Mouse (Mus musculus) urinary bladder, postnatal 4 days (tissue): ENCODE results near the gene Dek.
A peak's percentile ranks its signal among the peaks of the same experiment; 100 is the strongest.

Experiments used
- DNase-seq, 2 experiments: peaks; one replicate each; pipeline ENCODE4 v3.0.0; 2021 to 2022; ENCODE audit warnings: low spot score in 2 of 2

Dek gene

DNA sequence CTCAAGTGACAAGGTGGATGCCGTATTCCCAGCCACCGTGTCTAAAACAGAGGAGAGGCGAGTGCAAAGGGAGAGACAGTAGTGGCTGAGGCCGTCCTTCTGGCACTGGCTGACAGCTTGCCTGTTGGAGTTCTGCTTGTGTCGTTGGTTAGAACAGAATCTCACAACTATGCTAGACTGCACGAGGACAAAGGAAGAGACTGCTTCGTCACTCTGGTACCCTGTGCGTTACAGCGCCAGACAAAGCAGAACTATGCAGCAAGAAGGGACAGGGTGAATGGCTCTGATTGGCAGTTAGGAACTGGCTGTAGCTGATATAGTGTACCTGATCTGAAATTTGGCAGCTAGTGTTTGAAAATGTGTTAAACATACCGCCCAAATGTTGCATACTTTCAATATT, 52.0 kb downstream of the Dek start:
- no peak for DNase-seq

DNA sequence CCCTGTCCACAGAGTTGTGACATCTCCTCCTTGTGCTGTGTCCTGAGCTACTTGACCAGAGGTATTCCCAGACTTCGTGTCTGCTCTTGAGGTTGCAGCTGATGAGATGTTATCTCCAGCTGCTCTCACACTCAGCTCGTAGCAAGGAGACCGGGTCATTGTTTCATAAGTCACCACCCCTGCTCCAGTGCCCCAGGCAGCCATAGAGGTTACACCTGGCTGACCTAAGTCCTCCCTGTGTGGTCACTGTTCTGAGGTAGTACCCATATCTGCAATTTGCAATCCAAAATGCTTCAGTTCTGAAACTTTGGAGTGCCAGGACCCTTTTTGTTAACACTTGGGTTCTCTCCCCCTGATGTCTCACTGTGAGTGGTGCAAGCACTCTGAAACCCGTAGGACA, 56.0 kb downstream of the Dek start:
- DNase-seq: no peak

DNA sequence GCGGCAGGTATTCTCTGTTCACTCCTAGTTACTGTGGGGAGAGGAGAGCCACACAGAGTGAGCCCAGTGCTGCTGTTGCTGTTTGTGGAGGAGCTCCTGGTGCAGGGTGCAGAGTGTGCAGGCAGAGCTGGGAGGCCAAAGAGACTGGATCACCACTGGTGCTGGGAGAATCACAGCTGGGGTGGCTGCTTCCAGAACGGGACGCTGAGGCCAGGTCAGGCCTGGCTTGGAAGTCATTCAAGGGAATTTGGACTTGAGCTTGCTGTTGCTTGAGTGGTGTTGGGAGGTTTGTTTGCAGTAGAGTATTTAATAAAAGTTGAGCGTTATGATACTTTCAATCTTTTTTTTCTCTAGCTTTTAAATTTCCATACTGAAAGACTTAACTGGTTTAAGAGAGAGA, 58.0 kb downstream of the Dek start:
- DNase-seq: no peak

DNA sequence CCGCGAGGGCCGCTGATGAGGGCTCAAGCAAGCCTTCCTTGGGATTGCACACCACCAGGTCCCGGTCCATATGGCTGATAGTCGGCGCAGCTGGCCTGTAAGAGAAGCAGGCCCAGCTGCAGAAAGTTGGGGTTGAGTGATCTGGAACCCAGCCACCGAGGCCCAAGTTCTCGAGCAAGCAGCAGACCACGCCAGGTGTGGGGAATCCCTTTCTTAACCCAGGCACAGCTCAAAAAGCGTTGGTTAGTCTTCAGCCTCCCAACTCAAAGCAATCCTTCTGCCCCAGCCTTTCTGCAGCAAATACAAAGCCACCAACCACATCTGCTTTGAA, 61.4 kb downstream of the Dek start, which contains the start of gene Tpmt:
TSS of gene Tpmt (minus strand) at position 121 of the 331 bp plus-strand sequence.
- DNase-seq: no peak

DNA sequence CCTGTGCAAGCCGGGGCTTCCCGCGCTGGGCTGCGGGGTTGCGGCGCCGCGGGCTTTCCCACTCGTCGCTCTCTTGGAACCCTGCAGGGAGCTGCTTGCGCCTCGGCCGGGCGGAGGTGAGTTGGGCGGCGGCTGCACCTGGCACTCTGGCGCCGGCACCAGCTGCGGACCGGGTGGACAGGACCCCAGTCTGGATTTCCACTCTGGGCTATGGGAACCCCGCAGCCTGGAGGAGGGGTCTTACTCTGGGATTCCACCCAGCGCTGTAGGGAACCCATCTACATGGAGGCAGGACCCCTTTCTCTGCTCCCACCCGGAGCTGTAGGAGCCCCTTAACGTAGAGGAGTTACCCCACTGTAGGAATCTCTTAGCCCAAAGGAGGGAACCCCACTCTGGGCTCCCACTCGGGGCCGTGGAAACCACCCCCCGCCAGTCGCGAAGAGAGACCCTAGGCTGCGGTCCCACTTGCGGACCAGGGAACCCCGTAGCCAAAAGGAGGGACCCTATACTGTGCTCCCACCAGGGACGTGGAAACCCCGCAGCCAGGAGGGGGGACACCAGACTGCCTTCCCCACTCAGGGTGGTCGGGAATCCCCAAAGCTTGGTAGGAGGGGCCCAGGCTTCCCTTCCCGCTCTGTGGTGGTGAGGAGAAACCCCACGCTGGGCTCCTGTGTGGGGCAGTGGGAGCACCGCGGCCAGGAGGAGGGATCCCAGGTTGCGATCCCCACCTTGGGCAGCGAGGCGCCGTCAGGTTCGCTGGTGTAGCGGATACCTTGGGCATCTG, 62.0 kb downstream of the Dek start:
- DNase-seq: peak in 1 of 2 experiments; percentile 34

DNA sequence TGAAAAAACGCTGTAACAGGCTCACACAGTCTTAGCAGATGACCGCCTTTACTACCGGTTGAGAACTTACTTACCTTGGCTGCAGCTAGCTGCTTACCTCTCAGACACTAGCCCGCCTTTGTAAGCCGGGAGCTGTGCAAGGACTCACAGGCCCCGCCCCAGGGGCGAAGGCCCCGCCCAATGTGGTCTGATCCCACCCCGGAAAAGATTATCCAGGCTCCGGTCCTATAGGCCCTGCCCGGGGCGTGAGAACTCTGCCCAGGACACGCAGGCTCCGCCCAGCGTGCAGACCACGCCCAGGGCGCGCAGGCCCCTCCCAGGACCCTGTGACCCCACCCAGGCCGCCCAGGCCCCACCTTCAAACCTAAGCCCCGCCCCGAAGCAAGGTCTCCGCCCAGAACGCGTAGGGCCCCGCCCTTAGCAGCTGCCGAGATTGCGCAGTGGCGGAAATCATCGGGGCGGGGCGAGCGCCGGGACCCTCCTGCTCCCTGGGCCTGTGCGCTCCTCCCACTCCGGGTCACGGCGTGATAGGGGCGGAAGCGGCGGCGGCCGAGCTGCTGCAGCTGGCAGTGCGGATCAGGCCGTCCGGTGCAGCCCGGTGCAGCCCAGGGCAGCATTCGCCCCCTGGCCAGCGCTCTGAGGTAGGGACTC, 62.8 kb downstream of the Dek start, which contains the start of gene Kdm1b:
TSS of gene Kdm1b (plus strand) at position 470 of the 651 bp plus-strand sequence.
- peak; percentile 99 for DNase-seq

DNA sequence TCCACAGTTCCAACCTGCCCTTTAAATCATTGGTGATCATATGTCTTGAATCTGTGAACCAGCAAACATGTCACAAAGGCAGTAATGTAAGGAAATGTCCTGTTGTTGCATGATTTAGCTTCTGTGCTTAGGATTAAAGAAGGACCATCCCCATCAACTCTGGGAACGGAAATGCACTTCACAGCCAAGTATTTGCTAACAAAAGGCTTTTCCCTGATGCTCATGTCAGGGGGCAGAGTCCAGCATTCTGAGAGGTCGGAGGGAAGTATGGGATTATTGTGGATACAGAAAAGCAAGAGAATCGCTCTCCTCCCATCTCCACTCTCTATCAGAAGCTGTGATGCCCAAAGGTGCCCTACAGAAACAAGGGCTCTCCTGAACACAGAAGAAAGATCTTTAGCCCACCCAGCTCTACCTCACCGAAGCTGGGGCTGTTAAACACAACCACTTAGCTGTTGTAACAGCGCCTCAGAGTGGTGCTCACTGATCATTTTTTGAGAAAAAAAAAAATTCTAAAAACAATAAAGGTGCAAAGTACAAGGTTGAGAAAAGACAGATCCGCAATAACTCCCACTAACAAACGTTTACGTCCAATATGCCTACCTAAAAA, 63.9 kb downstream of the Dek start:
- no peak for DNase-seq

DNA sequence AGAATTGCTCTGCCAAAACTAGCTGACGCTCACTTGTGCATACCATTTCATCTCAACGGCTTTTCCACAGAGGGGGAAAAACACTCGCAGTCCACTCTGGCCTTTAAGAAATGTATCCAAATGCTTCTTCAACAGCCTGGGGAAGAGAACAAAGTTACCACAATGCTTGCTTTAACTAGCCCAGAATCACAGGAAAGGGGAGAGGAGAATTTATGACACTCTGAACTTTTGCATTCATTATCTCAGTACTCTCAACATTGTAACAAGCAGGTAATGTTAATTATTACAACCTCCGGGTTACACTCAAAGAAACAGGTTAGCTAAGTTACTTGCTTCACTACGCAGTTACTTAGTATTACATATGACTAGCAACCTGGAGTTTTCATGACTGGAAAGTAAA, 65.9 kb downstream of the Dek start:
- DNase-seq: no peak

DNA sequence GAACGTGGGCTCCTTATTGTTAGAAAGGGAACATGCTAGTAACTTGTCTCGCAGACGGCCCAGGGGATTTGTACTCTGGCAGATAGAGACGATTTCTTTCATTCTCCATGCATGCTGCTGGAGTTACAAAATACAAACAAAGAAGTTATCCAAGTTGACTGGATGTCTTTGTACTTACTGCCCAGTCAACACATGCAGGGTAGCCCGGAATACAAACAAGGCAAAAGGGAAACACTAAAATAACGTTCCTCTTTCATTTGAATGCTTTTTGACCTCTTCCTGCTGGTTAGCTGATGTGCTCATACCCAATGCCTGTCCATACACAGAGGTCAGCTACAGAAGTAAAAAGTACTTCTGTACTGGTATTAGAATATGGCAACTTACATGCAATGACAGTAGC, 68.1 kb downstream of the Dek start:
- no peak for DNase-seq
